Mouse (Mus musculus) forebrain, embryonic 10.5 days (tissue): Measurements from ENCODE around the gene Olfr1326-ps1. TPM values are rescaled to one million over a fixed set of nuclear protein-coding genes. Genes with fewer than 3 reads are reported as not detected.

Experiments used
- DNase-seq: peaks from one replicate; pipeline ENCODE4 v3.0.0-alpha.2; 2017; ENCODE audit warnings: low spot score; ENCODE audit errors: extremely low spot score
- H3K27ac ChIP-seq: fragments of 300-500 bp; sonication (generic); 2 replicates; pipeline ENCODE4 v1.5.1; 2016; ENCODE audit warnings: mild to moderate bottlenecking
- H3K27me3 ChIP-seq: fragments of 300-500 bp; sonication (generic); 2 replicates; pipeline ENCODE4 v1.6.1; 2016; ENCODE audit warnings: mild to moderate bottlenecking; ENCODE audit not compliant: poor library complexity, severe bottlenecking
- H3K36me3 ChIP-seq: fragments of 300-500 bp; sonication (generic); replicated peaks from 2 replicates; pipeline ENCODE4 v1.6.1; 2016; ENCODE audit warnings: mild to moderate bottlenecking, moderate library complexity
- H3K4me1 ChIP-seq: fragments of 300-500 bp; sonication (generic); 2 replicates; pipeline ENCODE4 v1.6.1; 2016
- H3K4me3 ChIP-seq: fragments of 300-500 bp; sonication (generic); 2 replicates; pipeline ENCODE4 v1.5.1; 2016; ENCODE audit warnings: mild to moderate bottlenecking, moderate library complexity
- H3K9me3 ChIP-seq: fragments of 300-500 bp; sonication (generic); 2 replicates; pipeline ENCODE4 v1.6.1; 2016; ENCODE audit warnings: mild to moderate bottlenecking, moderate library complexity
- WGBS: fragments of 180-500 bp; shearing (Covaris S2); methylation state at CpG from one replicate; pipeline ENCODE4 v1.1.7; 2016; 5-methylcytosine and 5-hydroxymethylcytosine counted together
- polyA plus RNA-seq: library from polyadenylated mRNA; unstranded; fragments of >200 nt; fragmentation: Nextera tagmentation; extraction: Ambion mirVana; gene quantifications from 2 replicates; pipeline ENCODE4 v1.2.1, GENCODE M21; 2016

Gene Olfr1326-ps1
- not detected in 2 replicates for polyA plus RNA-seq

GRCm38 (mm10) chrX:74574788-74575187, at the start of gene Olfr1326-ps1:
TSS of gene Olfr1326-ps1 (minus strand) at chrX:74574888.
- H3K36me3 ChIP-seq, result no peaks in the 10 kb centered on the region

GRCm38 (mm10) chrX:74592379-74592778, 17.7 kb upstream of the Olfr1326-ps1 start, which contains the start of gene Olfr1325:
TSS of gene Olfr1325 (plus strand) at chrX:74592679.
- WGBS, result 83% methylated on average over 2 of the region's 2 CpGs
- no peak for DNase-seq
- Histone ChIP-seq H3K9me3 (no peaks in the 10 kb centered on the region), H3K27me3 (no peaks in the 10 kb centered on the region), H3K4me3 (no peak within 1 kb of the TSS), H3K36me3 (no peaks in the 10 kb centered on the region), H3K4me1 (no peaks in the 10 kb centered on the region), H3K27ac (no peak within 1 kb of the TSS)

More at GRCm38 (mm10) chrX:74574788-74575187, at the start of gene Olfr1326-ps1:
- H3K4me3 ChIP-seq, result no peak within 1 kb of the TSS
- no peak within 1 kb of the TSS for H3K27ac ChIP-seq
- no peaks in the 10 kb centered on the region for H3K27me3 ChIP-seq
- no peak for DNase-seq
- no peaks in the 10 kb centered on the region for H3K4me1 ChIP-seq
- no peaks in the 10 kb centered on the region for H3K9me3 ChIP-seq

Other genes starting within 250 kb of the Olfr1326-ps1 start
- gene Plxna3, start 245.8 kb downstream of the Olfr1326-ps1 start, polyA plus RNA-seq, result 16.1 and 20.3 TPM in 2 replicates
- 120 and 125 TPM in 2 replicates for gene Lage3, start 221.3 kb downstream of the Olfr1326-ps1 start, polyA plus RNA-seq
- 64.3 and 67.3 TPM in 2 replicates for gene Ubl4a, start 201.7 kb downstream of the Olfr1326-ps1 start, polyA plus RNA-seq
- 10.6 and 12.5 TPM in 2 replicates for gene Slc10a3, start 201.5 kb downstream of the Olfr1326-ps1 start, polyA plus RNA-seq
- 22.8 and 23.7 TPM in 2 replicates for gene Fam3a, start 181.6 kb downstream of the Olfr1326-ps1 start, polyA plus RNA-seq
- 18.9 and 20.9 TPM in 2 replicates for gene Ikbkg, start 181.6 kb downstream of the Olfr1326-ps1 start, polyA plus RNA-seq
- gene G6pdx, start 145.7 kb downstream of the Olfr1326-ps1 start, polyA plus RNA-seq, result 53.5 and 55.3 TPM in 2 replicates
- not detected in 2 replicates for gene Gm6880, start 93.5 kb downstream of the Olfr1326-ps1 start, polyA plus RNA-seq
- not detected in 2 replicates for gene Olfr1325, start 17.8 kb upstream of the Olfr1326-ps1 start, polyA plus RNA-seq
- not detected in 2 replicates for gene Gm5640, start 70.7 kb upstream of the Olfr1326-ps1 start, polyA plus RNA-seq
- gene Gm6890, start 166.0 kb upstream of the Olfr1326-ps1 start, polyA plus RNA-seq, result not detected in 2 replicates